Mouse (Mus musculus): ENCODE results near the gene Mrm3. TPM values are rescaled to one million over a fixed set of nuclear protein-coding genes. Genes with fewer than 3 reads are reported as not detected.

The Mrm3 gene
- total and polyA plus RNA-seq, 3 experiments: 10.8 to 22.7 (median 13.3) TPM

DNA sequence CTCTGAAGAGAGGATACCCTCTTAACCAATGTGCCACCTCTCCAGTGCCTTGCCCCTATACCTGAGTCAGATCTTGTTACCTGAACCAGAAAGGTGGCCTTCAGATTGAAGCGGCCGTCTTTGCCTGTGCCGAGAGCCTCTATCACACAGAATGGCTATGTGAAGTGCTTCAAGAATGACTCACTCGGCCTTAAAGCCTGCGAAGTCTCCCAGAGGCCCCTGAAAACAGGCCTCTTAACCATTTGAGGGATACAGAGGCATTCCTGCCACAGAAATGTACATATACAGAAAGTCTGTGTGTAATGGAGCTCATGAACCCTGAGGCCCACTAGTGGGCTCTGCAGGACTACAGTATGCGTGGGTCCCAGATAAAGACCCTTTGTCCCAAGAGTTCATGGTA is 40.3 kb downstream of the Mrm3 start:
- Histone ChIP-seq H3K27me3 (ENCODE audit: insufficient read depth, low read length) (peaks cover 17% of the 10 kb centered on the region), H3K4me1 (ENCODE audit: insufficient read depth, low read depth, low read length) (no peaks in the 10 kb centered on the region), H3K36me3 (replicated peaks) (no peaks in the 10 kb centered on the region), H3K9me3 (replicated peaks) (no peaks in the 10 kb centered on the region), H3K4me3 (ENCODE audit: low read depth, low read length) (no peak overlapping the region)
- TF ChIP-seq GATA2 (IDR thresholded peaks at IDR 0.05; ENCODE audit: borderline replicate concordance, low read depth, low read length): no peak
- TF ChIP-seq CTCF (IDR thresholded peaks at IDR 0.05; ENCODE audit: low read depth, low read length): no peak
- no peak for TF ChIP-seq POLR2AphosphoS5 (IDR thresholded peaks at IDR 0.05; ENCODE audit: insufficient replicate concordance, low read depth, low read length)
- TF ChIP-seq TAL1 (conservative IDR thresholded peaks at IDR 0.05; ENCODE audit: low read depth, low read length): no peak
- no peak for TF ChIP-seq GATA1 (IDR thresholded peaks at IDR 0.05; ENCODE audit: borderline replicate concordance, low read length)
- no peak for ATAC-seq (ENCODE audit: extremely low read depth, insufficient number of reproducible peaks, low FRiP score, poor library complexity, severe bottlenecking)
- no peak for DNase-seq (ENCODE audit: low spot score)

DNA sequence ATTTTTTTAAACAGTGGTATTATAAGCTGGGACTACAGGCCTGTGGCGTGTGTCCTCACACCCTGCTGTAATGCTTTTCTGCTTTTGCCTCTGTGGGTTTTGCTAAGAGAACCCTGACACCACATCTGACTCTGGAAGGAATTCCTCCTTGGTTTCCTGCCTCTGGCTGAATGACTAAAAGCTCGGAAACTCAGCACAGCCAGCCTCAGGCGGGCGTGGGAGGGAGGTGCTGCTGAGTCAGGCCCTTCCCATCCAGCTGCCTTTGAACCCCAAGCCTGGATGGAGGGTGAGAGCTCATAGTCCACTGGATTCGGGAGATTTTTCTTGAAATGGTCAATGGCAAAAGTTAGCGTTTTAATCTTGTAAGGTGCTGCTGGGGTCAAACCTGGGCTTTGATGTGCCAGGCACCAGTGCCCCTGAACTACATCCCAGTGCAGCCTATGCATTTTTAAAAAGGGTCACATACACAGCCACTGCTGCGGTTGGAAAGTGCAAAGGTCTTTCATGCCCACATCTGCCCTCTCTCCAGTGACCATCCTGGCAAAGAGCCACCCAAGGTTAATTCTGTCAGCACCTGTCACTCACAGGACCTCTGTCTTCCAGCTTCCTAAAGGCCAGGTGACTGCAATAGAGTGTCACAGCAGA is 42.0 kb downstream of the Mrm3 start:
- Histone ChIP-seq H3K27me3 (ENCODE audit: insufficient read depth, low read length) (peaks cover 11% of the 10 kb centered on the region), H3K9me3 (replicated peaks) (no peaks in the 10 kb centered on the region), H3K4me1 (ENCODE audit: insufficient read depth, low read depth, low read length) (no peaks in the 10 kb centered on the region), H3K4me3 (ENCODE audit: low read depth, low read length) (no peak overlapping the region), H3K36me3 (replicated peaks) (no peaks in the 10 kb centered on the region)
- TF ChIP-seq GATA2 (IDR thresholded peaks at IDR 0.05; ENCODE audit: borderline replicate concordance, low read depth, low read length) (no peak), GATA1 (IDR thresholded peaks at IDR 0.05; ENCODE audit: borderline replicate concordance, low read length) (no peak), CTCF (IDR thresholded peaks at IDR 0.05; ENCODE audit: low read depth, low read length) (no peak)
- ATAC-seq (ENCODE audit: extremely low read depth, insufficient number of reproducible peaks, low FRiP score, poor library complexity, severe bottlenecking) (no peak), DNase-seq (ENCODE audit: low spot score) (no peak)

DNA sequence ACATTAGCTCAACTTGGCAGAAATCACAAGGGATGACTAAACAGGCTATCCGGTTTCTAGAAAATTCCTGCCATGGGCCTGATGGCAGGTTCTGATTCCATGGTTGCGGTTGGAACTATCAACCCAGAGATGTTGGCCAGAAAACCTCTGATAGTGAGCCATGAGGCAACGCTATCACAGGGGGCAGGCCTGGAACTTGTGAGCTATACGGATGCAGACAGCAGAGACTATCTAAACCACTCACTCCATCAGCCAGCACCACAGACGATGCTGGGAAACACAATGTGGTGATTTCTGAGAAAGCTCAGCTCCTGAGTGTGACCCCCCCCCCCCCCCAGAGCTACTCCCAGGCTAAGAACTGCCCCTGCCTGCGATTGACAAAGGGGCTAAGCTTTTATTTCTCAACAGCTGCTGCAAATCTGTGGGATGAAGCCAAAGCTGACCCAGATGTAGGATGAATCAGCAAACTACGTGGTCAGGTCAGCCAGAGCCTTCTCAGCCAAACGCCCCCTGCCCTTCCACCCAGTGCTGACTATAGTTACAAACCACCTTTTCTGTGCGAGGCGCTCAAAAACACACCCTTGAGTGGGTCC is 43.1 kb downstream of the Mrm3 start:
- H3K27me3 ChIP-seq (ENCODE audit: insufficient read depth, low read length): peaks cover 11% of the 10 kb centered on the region
- no peaks in the 10 kb centered on the region for H3K4me1 ChIP-seq (ENCODE audit: insufficient read depth, low read depth, low read length)
- H3K36me3 ChIP-seq (replicated peaks): no peaks in the 10 kb centered on the region
- ATAC-seq (ENCODE audit: extremely low read depth, insufficient number of reproducible peaks, low FRiP score, poor library complexity, severe bottlenecking): no peak
- H3K9me3 ChIP-seq (replicated peaks): no peaks in the 10 kb centered on the region
- TF ChIP-seq POLR2AphosphoS5 (IDR thresholded peaks at IDR 0.05; ENCODE audit: insufficient replicate concordance, low read depth, low read length) (no peak), GATA1 (IDR thresholded peaks at IDR 0.05; ENCODE audit: borderline replicate concordance, low read length) (no peak), CTCF (IDR thresholded peaks at IDR 0.05; ENCODE audit: low read depth, low read length) (no peak), TAL1 (conservative IDR thresholded peaks at IDR 0.05; ENCODE audit: low read depth, low read length) (no peak), GATA2 (IDR thresholded peaks at IDR 0.05; ENCODE audit: borderline replicate concordance, low read depth, low read length) (no peak)
- DNase-seq (ENCODE audit: low spot score): no peak
- H3K4me3 ChIP-seq (ENCODE audit: low read depth, low read length): no peak overlapping the region

DNA sequence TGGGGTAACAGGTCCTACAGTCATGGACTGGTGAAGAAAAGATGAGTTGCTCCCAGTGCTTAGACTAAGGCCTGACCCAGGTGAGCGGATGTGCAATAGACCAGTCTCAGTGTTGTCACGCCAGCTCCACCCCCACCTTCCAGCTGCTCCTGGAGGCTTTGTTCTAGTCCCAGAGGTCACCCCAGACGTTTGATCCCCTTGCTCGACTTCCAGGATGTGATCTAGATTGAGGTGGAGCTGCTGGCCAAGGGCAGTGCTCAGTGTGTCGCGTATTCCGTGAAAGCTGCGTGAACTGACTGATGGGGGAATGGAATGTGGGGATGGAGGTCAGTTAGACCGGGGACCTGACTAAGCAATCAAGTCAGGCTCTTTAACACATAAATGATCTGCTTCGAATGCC is 43.8 kb downstream of the Mrm3 start:
- H3K9me3 ChIP-seq (replicated peaks): no peaks in the 10 kb centered on the region
- H3K27me3 ChIP-seq (ENCODE audit: insufficient read depth, low read length): peaks cover 14% of the 10 kb centered on the region
- no peak overlapping the region for H3K4me3 ChIP-seq (ENCODE audit: low read depth, low read length)
- no peaks in the 10 kb centered on the region for H3K4me1 ChIP-seq (ENCODE audit: insufficient read depth, low read depth, low read length)
- DNase-seq (ENCODE audit: low spot score): no peak
- H3K36me3 ChIP-seq (replicated peaks): no peaks in the 10 kb centered on the region
- no peak for ATAC-seq (ENCODE audit: extremely low read depth, insufficient number of reproducible peaks, low FRiP score, poor library complexity, severe bottlenecking)
- TF ChIP-seq CTCF (IDR thresholded peaks at IDR 0.05; ENCODE audit: low read depth, low read length) (no peak), GATA1 (IDR thresholded peaks at IDR 0.05; ENCODE audit: borderline replicate concordance, low read length) (no peak), TAL1 (conservative IDR thresholded peaks at IDR 0.05; ENCODE audit: low read depth, low read length) (no peak), GATA2 (IDR thresholded peaks at IDR 0.05; ENCODE audit: borderline replicate concordance, low read depth, low read length) (no peak), POLR2AphosphoS5 (IDR thresholded peaks at IDR 0.05; ENCODE audit: insufficient replicate concordance, low read depth, low read length) (no peak)

DNA sequence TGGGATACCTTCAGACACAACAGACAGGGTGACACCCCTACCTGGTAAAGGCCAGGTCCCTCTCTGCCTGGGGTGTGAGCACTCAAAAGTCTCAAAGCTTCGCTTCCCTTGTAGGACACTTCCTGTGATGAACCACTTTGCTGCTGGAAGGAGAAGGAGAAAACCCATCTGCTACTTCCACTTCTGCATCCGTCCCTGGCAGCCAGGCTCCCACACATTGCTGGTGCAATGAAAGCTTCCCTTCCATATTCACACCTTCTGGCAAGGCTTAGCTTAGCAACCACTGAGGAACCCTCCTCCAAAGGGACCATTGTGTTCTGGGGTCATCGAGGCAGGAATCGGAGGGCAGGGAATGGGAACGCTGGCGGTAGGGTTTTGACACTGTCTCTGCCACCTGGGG is 45.1 kb downstream of the Mrm3 start:
- peaks cover 14% of the 10 kb centered on the region for H3K27me3 ChIP-seq (ENCODE audit: insufficient read depth, low read length)
- TF ChIP-seq CTCF (IDR thresholded peaks at IDR 0.05; ENCODE audit: low read depth, low read length) (no peak), POLR2AphosphoS5 (IDR thresholded peaks at IDR 0.05; ENCODE audit: insufficient replicate concordance, low read depth, low read length) (no peak), GATA2 (IDR thresholded peaks at IDR 0.05; ENCODE audit: borderline replicate concordance, low read depth, low read length) (no peak), GATA1 (IDR thresholded peaks at IDR 0.05; ENCODE audit: borderline replicate concordance, low read length) (no peak), TAL1 (conservative IDR thresholded peaks at IDR 0.05; ENCODE audit: low read depth, low read length) (no peak)
- H3K4me3 ChIP-seq (ENCODE audit: low read depth, low read length): no peak overlapping the region
- H3K36me3 ChIP-seq (replicated peaks): no peaks in the 10 kb centered on the region
- ATAC-seq (ENCODE audit: extremely low read depth, insufficient number of reproducible peaks, low FRiP score, poor library complexity, severe bottlenecking) (no peak), DNase-seq (ENCODE audit: low spot score) (no peak)
- no peaks in the 10 kb centered on the region for H3K9me3 ChIP-seq (replicated peaks)
- H3K4me1 ChIP-seq (ENCODE audit: insufficient read depth, low read depth, low read length): no peaks in the 10 kb centered on the region

DNA sequence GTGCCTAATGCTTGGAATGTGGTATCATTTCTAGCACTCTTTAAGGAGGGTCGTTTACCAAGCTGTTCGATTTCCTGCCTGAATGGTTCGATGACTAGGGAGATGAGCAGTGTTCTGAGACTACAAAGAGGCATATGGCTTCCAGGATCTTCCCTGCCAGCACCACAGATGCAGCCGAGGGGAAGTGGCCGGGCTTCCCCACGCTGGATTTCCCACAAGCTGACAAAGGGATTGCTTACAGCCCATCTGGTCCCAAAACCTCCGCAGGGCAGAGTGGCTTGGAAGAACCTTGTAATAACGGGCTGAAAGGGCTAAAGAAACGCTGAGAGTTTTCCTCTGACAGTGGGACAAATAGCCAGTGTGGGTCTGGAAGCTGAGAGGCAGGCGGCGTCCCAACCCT is 46.9 kb downstream of the Mrm3 start:
- Histone ChIP-seq H3K4me3 (ENCODE audit: low read depth, low read length) (no peak overlapping the region), H3K4me1 (ENCODE audit: insufficient read depth, low read depth, low read length) (no peaks in the 10 kb centered on the region), H3K9me3 (replicated peaks) (no peaks in the 10 kb centered on the region), H3K36me3 (replicated peaks) (no peaks in the 10 kb centered on the region), H3K27me3 (ENCODE audit: insufficient read depth, low read length) (peaks cover 25% of the 10 kb centered on the region)
- ATAC-seq (ENCODE audit: extremely low read depth, insufficient number of reproducible peaks, low FRiP score, poor library complexity, severe bottlenecking) (no peak), DNase-seq (ENCODE audit: low spot score) (no peak)
- no peak for TF ChIP-seq CTCF (IDR thresholded peaks at IDR 0.05; ENCODE audit: low read depth, low read length)
- no peak for TF ChIP-seq TAL1 (conservative IDR thresholded peaks at IDR 0.05; ENCODE audit: low read depth, low read length)
- no peak for TF ChIP-seq GATA1 (IDR thresholded peaks at IDR 0.05; ENCODE audit: borderline replicate concordance, low read length)

Measured in G1E (cell line).